Mouse (Mus musculus): ENCODE results near the gene Osbpl8.
"Not testable (repeated sequence)": the region's sequence is repeated elsewhere in the genome, so short reads cannot be mapped to it uniquely, and the experiment has no call there.

DNA sequence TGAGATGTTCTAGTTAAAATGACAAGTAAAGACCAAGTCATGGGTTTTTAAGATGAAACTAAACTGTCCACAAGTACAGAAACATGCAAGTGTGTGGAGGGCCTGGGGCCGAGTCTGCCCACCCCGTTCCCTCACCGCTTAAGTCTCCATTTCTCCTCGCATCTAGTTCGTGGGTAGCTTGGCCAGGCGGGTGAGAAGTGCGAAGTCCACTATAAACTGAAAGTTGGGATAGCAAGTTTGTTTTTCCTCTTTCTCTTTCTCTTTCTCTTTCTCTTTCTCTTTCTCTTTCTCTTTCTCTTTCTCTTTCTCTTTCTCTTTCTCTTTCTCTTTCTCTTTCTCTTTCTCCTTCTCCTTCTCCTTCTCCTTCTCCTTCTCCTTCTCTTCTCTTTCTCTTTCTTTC lies 67.7 kb downstream of the Osbpl8 start:
- TF ChIP-seq CTCF, EP300 (IDR thresholded peaks at IDR 0.05; ENCODE audit: low read depth): not testable (repeated sequence)
